Mouse (Mus musculus) right cerebral cortex, postnatal 25 days (tissue): Measurements from ENCODE around the gene Prkab1.

Source experiments
- DNase-seq: peaks from one replicate; pipeline ENCODE4 v3.0.0; 2022

Gene Prkab1

DNA sequence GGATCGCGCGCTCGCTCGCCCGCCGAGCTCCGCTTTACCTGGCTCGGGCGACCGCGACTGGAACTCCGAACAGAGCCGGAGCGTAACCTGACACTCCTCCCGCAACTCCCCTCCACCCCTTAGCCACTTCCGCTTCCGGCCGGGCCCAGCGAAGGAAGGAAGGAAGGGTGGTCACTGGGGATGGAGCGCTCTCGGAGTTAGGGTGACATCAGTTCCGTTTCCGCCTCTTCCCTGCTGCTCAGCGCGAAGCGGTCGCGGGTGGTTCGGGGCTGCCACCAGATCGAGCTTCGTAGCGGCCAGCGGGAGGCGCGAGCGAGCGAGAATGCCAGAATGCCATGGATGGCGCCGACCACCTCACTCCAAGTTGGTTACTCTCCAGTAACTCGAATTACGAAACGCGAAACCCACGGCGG, at the start of gene Prkab1:
TSS of gene Prkab1 (minus strand) at position 182 of the 413 bp plus-strand sequence.
- DNase-seq, result peak; percentile 92

DNA sequence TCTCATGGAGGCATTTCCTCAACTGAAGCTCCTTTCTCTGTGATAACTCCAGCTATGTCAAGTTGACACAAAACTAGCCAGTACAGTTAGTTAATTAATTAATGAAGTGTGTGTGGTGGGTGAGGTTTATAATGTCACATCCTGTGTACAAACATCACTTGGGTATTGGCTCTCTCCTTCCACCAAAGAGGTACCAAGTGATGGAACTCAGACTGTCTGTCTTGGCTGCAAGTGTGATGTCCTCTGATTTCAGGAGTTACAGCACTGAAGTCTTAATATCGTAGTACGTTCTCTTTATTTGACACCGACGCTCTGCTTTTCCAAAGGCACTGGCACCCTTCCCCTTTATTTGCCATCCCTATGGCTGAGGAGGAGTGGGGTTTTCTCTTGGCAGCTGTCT, 45.3 kb upstream of the Prkab1 start:
- no peak for DNase-seq

GRCm38 (mm10) chr5:116052826-116053225, 28.5 kb upstream of the Prkab1 start:
- no peak for DNase-seq

- no peak for DNase-seq
Measured at GRCm38 (mm10) chr5:116052171-116052570, 27.9 kb upstream of the Prkab1 start.

DNA sequence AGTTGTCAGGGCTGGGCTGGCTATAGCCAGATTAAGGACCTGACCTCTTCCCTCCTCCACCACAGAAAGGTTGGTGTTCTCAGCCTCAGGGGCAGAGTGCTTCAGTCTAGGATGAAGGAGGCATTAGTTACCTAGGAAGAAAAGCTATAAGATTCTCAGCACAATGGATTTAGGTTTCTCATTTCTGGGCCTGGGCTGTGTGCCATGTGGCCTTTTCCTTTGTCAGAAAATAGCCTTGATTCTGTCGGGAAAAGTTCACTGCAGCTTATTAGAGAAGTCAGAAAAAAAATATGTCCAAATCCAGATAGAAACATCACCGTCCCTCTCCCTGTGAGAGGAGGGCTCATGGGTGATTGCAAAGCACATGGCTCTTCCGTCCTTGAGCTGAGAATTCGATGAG, 25.5 kb upstream of the Prkab1 start:
- DNase-seq, result no peak

- DNase-seq, result no peak
Measured at GRCm38 (mm10) chr5:116048321-116048720, 24.0 kb upstream of the Prkab1 start.

GRCm38 (mm10) chr5:116046246-116046645, 21.9 kb upstream of the Prkab1 start:
- DNase-seq, result no peak

- DNase-seq, result no peak
Measured at GRCm38 (mm10) chr5:116045581-116045980, 21.3 kb upstream of the Prkab1 start.

DNA sequence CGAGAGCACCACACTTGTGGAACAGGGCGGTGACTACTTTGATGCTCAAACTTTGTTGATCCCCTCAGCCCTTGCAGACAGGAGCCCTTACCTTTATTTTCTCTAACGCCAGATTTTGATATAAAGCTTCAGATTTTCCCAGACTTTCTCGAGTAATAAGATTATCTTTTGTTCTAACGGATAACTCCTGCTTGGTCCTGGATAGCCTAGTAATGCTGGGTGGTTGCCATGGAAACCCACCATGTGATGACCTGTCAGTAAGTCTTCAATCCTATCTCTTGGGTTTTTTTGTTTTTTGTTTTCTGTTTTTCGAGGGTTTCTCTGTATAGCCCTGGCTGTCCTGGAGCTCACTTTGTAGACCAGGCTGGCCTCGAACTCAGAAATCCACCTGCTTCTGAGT, 17.9 kb upstream of the Prkab1 start:
- no peak for DNase-seq

GRCm38 (mm10) chr5:116039706-116040105, 15.4 kb upstream of the Prkab1 start:
- no peak for DNase-seq

DNA sequence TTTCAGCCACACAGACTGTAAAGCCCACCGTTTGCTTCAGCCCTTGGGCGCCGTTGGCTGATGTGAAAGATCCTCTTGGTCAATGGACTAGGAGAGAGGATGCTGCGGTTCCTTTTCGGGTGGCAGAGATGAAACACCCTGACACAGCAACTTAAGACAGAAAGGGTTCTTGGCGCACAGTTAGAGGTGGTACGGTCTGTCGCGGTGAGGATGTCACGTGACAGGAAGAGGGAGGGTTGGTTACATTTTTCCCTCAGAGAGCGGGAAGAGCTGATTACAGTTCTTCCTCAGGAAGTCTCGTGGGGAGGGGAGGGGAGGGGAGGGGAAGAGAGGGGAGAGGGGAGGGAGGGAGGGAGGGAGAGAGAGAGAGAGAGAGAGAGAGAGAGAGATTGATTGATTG, 13.4 kb upstream of the Prkab1 start:
- DNase-seq, result no peak

DNA sequence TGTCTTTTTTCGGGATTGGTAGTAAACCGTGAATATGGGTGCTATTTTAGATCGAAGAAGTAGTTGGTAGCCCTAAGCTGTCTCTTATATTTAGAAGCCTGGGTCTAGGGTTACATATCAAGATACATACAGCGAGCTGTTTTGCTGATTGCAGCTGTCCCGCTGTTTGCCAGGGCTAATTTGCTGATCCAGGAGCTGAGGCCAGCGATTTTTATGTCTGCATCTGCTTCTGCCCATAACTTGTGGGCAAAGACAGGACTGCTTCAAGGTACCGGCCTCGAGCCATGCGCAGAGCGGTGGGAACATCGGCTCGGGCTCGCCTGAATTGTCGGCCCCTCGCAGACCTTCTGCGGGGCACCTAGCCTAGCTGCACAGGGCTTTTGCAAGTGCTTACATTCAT, 12.2 kb upstream of the Prkab1 start:
- no peak for DNase-seq

- DNase-seq, result peak; percentile 71
Measured at GRCm38 (mm10) chr5:116031190-116031577, 6.9 kb upstream of the Prkab1 start.

- DNase-seq, result no peak
Measured at GRCm38 (mm10) chr5:116030566-116031189, 6.4 kb upstream of the Prkab1 start.

- no peak for DNase-seq
Measured at GRCm38 (mm10) chr5:116029071-116029470, 4.8 kb upstream of the Prkab1 start.

GRCm38 (mm10) chr5:116026561-116026960, 2.3 kb upstream of the Prkab1 start:
- DNase-seq, result no peak

DNA sequence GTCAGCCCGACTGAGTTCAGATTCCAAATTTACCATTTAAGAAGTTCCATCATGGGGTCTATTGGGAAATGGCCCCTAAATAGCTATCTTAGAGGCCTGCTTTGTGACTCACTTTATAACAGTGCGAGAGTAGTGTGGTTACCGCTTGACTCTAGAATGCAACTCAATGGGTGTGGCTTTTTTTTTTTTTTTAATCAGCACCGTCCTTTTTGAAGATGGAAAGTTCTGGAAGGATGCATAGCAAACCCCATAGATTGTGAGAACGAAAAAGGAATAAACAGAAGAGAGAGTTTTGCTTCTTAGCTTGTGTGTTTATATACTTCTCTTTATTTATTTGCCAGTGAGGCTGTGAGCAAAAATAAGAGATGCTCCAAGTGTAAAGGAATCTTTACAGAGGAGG, 1.8 kb upstream of the Prkab1 start:
- no peak for DNase-seq

- no peak for DNase-seq
Measured at GRCm38 (mm10) chr5:116023821-116024284, 455 bp downstream of the Prkab1 start.

DNA sequence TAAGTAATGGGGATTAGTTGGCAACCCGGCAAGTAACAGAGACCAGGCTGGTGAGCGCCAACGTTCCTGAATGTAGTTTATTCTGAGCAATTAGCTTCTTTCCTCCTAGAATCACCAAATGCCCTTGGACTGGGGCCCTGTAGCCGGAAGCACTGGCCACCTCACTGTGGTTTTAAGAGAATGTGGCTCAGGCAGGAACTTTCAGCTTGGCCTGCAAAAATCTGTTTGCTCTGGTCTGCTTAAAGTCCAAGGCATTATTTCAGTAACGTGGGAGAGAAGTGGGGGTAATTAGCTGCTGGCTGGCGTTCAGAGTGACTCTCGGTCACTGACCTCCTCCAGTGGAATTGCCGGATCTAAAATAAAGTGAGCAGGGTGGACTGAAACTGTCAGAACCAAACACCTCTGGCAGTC, 1.1 kb downstream of the Prkab1 start:
- DNase-seq, result no peak

DNA sequence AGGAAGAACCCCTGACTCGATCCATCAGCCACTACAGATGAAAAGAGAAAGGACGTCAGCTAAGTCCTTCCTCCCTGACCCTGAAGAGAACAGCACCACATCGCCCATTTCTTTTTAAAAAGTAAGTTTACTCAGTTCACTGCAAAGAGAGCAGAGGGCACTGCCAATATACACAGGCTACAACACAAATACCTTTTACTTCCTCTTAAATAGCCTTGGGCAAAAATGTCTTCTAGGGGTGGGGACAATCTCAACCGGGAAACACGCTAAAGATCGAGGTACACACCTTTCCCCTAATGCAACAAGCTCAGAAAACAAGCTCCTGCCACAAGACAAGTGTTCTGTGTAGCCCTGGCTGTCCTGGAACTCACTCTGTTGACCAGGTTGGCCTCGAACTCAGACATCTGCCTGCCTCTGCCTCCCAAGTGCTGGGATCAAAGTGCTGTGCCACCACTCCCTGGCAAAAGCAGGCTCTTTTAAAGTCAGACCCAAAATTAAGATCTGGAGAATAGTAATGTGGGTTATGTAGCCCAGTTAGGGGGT, 1.6 kb downstream of the Prkab1 start:
- DNase-seq, result no peak

DNA sequence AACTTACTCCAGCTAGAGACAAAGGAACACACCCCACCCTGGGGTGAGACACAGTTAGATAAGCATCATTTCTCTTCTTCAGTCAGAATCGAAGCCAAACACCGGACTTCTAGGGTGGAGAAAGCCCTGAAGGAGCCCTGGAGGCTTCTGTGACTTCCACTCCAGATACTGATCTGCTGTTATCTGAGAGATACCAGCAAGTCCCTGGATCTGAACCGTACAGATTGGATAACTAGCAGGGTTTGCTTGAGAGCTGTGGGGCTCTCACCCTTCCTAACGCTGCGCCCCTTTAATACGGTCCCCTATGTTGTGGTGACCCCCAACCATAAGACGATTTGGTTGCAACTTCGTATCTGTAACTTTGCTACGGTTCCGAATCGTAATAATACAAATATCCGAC, 2.2 kb downstream of the Prkab1 start:
- no peak for DNase-seq

GRCm38 (mm10) chr5:116021552-116021951, 2.8 kb downstream of the Prkab1 start:
- no peak for DNase-seq

DNA sequence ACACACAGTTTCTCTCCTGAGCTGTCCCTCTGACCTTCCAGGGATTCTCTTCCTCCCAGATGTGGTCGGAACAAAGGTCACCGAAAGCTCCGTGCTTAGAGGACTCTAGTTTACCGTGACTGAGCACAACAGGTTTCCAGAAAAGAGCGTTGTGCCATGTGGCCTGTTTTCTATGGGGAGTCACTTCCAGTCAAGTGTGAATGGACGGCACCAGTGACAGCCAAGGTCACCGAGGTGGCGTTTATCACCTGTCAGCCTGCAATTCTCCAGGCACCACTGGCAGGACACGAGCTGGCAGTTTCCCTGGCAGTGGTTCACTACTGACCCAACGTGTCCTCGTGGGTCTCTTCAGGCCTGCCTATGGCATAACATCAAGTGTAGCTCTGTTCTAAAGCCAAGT, 4.9 kb downstream of the Prkab1 start:
- DNase-seq, result no peak

GRCm38 (mm10) chr5:116018784-116019183, 5.5 kb downstream of the Prkab1 start:
- DNase-seq, result no peak

GRCm38 (mm10) chr5:116018196-116018595, 6.1 kb downstream of the Prkab1 start:
- no peak for DNase-seq
